Comparison of ENCODE assay signal across 8 mouse cellular contexts in genomic region chr13:55727839-55728238, GRCm38 (mm10). TPM values are rescaled to one million over a fixed set of nuclear protein-coding genes. Genes with fewer than 3 reads are reported as not detected.
A peak's percentile ranks its signal among the peaks of the same experiment; 100 is the strongest.
DNase-seq lines count a peak whose midpoint lies in the region; ATAC-seq and TF ChIP-seq lines count a peak whose summit lies in the region.

No protein-coding gene starts in this region.

- H3K27ac ChIP-seq in CH12.LX (ENCODE audit: insufficient read depth, low read depth), result peak overlapping the region; percentile 88
- H3K27ac ChIP-seq in heart, embryonic 15.5 days, result peak overlapping the region; percentile 95
- H3K27ac ChIP-seq in liver, embryonic 14.5 days, result peak overlapping the region; percentile 94
- peak overlapping the region; percentile 99 for H3K27ac ChIP-seq in stomach, embryonic 14.5 days (ENCODE audit: low read length)

- H3K79me2 ChIP-seq in CH12.LX (replicated peaks; ENCODE audit: control insufficient read depth, extremely low read depth, insufficient read depth, poor library complexity, severe bottlenecking), result no peaks in the 10 kb centered on the region

- H3K9ac ChIP-seq in CH12.LX (ENCODE audit: insufficient read depth, low read depth), result peak overlapping the region; percentile 94
- peak overlapping the region; percentile 82 for H3K9ac ChIP-seq in heart, embryonic 15.5 days
- H3K9ac ChIP-seq in liver, embryonic 14.5 days (replicated peaks), result peak overlapping the region; percentile 93
- H3K9ac ChIP-seq in stomach, embryonic 14.5 days (replicated peaks; ENCODE audit: low read depth, low read length), result peak overlapping the region; percentile 81

- DNase-seq in CH12.LX (ENCODE audit: extremely low read depth), result peak; percentile 81
- peak; percentile 54 for DNase-seq in c-Kit-negative CD71-positive TER-119-positive erythroid progenitor cells, embryonic 14.5 days (ENCODE audit: low read depth, low spot score)
- DNase-seq in fibroblast of lung, adult 2 months (ENCODE audit: low read depth), result peak; percentile 63
- DNase-seq in kidney, postnatal 10 days, result peak; percentile 75
- DNase-seq in liver, embryonic 14.5 days (ENCODE audit: low read depth in 3 of 3, low spot score in 3 of 3), result peak; percentile 65 to 73 (median 67)
- peak; percentile 71 for DNase-seq in neural tube, embryonic 10.5 days (ENCODE audit: extremely low spot score, low spot score)

- H3K9me3 ChIP-seq in CH12.LX (replicated peaks; ENCODE audit: low read length), result no peaks in the 10 kb centered on the region
- H3K9me3 ChIP-seq in heart, embryonic 15.5 days (replicated peaks), result no peaks in the 10 kb centered on the region
- no peaks in the 10 kb centered on the region for H3K9me3 ChIP-seq in liver, embryonic 14.5 days (ENCODE audit: control insufficient read depth, low read length)
- H3K9me3 ChIP-seq in stomach, embryonic 14.5 days (ENCODE audit: control insufficient read depth, low read depth, low read length), result no peaks in the 10 kb centered on the region

- peak in 1 of 2 experiments; percentile 90; a peak in 2 of 4 replicates for TF ChIP-seq CTCF in CH12.LX (conservative IDR thresholded peaks at IDR 0.05 in 1 of 2, IDR thresholded peaks at IDR 0.05 in 1 of 2; ENCODE audit: low read depth in 2 of 2, low read length in 2 of 2)
- TF ChIP-seq CTCF in liver, embryonic 14.5 days (IDR thresholded peaks at IDR 0.05; ENCODE audit: low read depth), result peak; percentile 70

- WGBS in heart, embryonic 15.5 days, result 2% methylated on average over 19 of the region's 19 CpGs
- 1% methylated on average over 19 of the region's 19 CpGs for WGBS in liver, embryonic 14.5 days (ENCODE audit: insufficient replicate concordance)
- WGBS in stomach, embryonic 14.5 days, result 2% methylated on average over 19 of the region's 19 CpGs

- dilution Hi-C loops in CH12.LX (cut with MboI; ENCODE audit: extremely low pct_ligation_motif_present, extremely low pct_unique_long_range_greater_than_20kb, low sequenced_read_pairs), result no loop called here

- TF ChIP-seq EP300 in CH12.LX (IDR thresholded peaks at IDR 0.05; ENCODE audit: low read length), result no peak
- no peak for TF ChIP-seq EP300 in liver, embryonic 14.5 days (IDR thresholded peaks at IDR 0.05; ENCODE audit: low read depth)

- ATAC-seq in heart, embryonic 15.5 days (replicated peaks; ENCODE audit: insufficient number of reproducible peaks, insufficient read depth, low FRiP score, low read depth), result peak; percentile 82
- ATAC-seq in liver, embryonic 14.5 days (ENCODE audit: insufficient read depth), result peak; percentile 69
- peak; percentile 74; the same call in 1 of the 2 replicates for ATAC-seq in stomach, embryonic 14.5 days (ENCODE audit: insufficient number of reproducible peaks, insufficient read depth, low FRiP score, low read depth)

- peaks cover 2 to 15% of the 10 kb centered on the region in 2 experiments; a peak in 2 of 4 replicates for H3K4me1 ChIP-seq in CH12.LX (ENCODE audit: control insufficient read depth in 1 of 2, insufficient read depth in 2 of 2)
- no peaks in the 10 kb centered on the region for H3K4me1 ChIP-seq in heart, embryonic 15.5 days (replicated peaks)
- peaks cover 2 to 9% of the 10 kb centered on the region in 2 experiments; a peak in 2 of 4 replicates for H3K4me1 ChIP-seq in liver, embryonic 14.5 days (replicated peaks; ENCODE audit: control insufficient read depth in 2 of 2, insufficient read depth in 2 of 2, low read length in 1 of 2)
- no peaks in the 10 kb centered on the region for H3K4me1 ChIP-seq in stomach, embryonic 14.5 days (ENCODE audit: control insufficient read depth, insufficient read depth, low read length)

- H3K4me3 ChIP-seq in CH12.LX (replicated peaks in 1 of 3; ENCODE audit: low read depth in 2 of 3, low read length in 2 of 3, poor library complexity in 1 of 3), result peak overlapping the region; percentile 74 to 87 (median 82)
- H3K4me3 ChIP-seq in heart, embryonic 15.5 days, result peak overlapping the region; percentile 63
- peak overlapping the region; percentile 82 to 84 for H3K4me3 ChIP-seq in liver, embryonic 14.5 days (ENCODE audit: insufficient read depth in 1 of 2, low read depth in 2 of 2, low read length in 2 of 2)
- H3K4me3 ChIP-seq in stomach, embryonic 14.5 days (ENCODE audit: low read depth, low read length), result peak overlapping the region; percentile 65

- peaks cover 14 to 43% of the 10 kb centered on the region in 2 experiments for H3K36me3 ChIP-seq in CH12.LX (replicated peaks in 1 of 2; ENCODE audit: control insufficient read depth in 1 of 2, insufficient read depth in 1 of 2, low read length in 1 of 2)
- peaks cover 13% of the 10 kb centered on the region for H3K36me3 ChIP-seq in heart, embryonic 15.5 days
- H3K36me3 ChIP-seq in liver, embryonic 14.5 days (replicated peaks; ENCODE audit: control insufficient read depth, insufficient read depth, low read depth), result no peaks in the 10 kb centered on the region
- peaks cover 21% of the 10 kb centered on the region; the same call in 1 of the 2 replicates for H3K36me3 ChIP-seq in stomach, embryonic 14.5 days (ENCODE audit: control insufficient read depth, insufficient read depth, low read length)

- in situ Hi-C loops in CH12.LX (cut with MboI; ENCODE audit: low pct_ligation_motif_present, low pct_unique_long_range_greater_than_20kb, low sequenced_read_pairs), result loop anchor here (10.0 kb wide), 1 partner anchor 123 kb away; no protein-coding TSS in a partner anchor

- peak overlapping the region; percentile 62 for H3K4me2 ChIP-seq in CH12.LX (ENCODE audit: insufficient read depth, low read depth, poor library complexity, severe bottlenecking)
- H3K4me2 ChIP-seq in heart, embryonic 15.5 days, result peak overlapping the region; percentile 85
- H3K4me2 ChIP-seq in liver, embryonic 14.5 days (ENCODE audit: low read depth), result peak overlapping the region; percentile 86
- peak overlapping the region; percentile 49 for H3K4me2 ChIP-seq in stomach, embryonic 14.5 days (replicated peaks; ENCODE audit: low read depth, low read length)

- H3K27me3 ChIP-seq in CH12.LX (replicated peaks), result no peaks in the 10 kb centered on the region
- H3K27me3 ChIP-seq in heart, embryonic 15.5 days, result no peaks in the 10 kb centered on the region
- H3K27me3 ChIP-seq in liver, embryonic 14.5 days (ENCODE audit: control insufficient read depth, insufficient read depth, low read length), result no peaks in the 10 kb centered on the region
- H3K27me3 ChIP-seq in stomach, embryonic 14.5 days (ENCODE audit: control insufficient read depth, insufficient read depth, low read length), result no peaks in the 10 kb centered on the region

- peak; percentile 57 for TF ChIP-seq POLR2A in CH12.LX (IDR thresholded peaks at IDR 0.05; ENCODE audit: low read depth, low read length)

- TF ChIP-seq RAD21 in CH12.LX (IDR thresholded peaks at IDR 0.05; ENCODE audit: low read depth, low read length), result peak; percentile 86

TF ChIP-seq in CH12.LX, 34 proteins besides CTCF, POLR2A, EP300 and RAD21 (continues in another document):
- peak; percentile 2; the same call in 1 of the 2 replicates for TF ChIP-seq MAX (IDR thresholded peaks at IDR 0.05; ENCODE audit: low read length)
- TF ChIP-seq KAT2A (IDR thresholded peaks at IDR 0.05; ENCODE audit: insufficient replicate concordance, low read length), result no peak
- no peak for TF ChIP-seq NRF1 (IDR thresholded peaks at IDR 0.05; ENCODE audit: low read depth, low read length)
- no peak for TF ChIP-seq UBTF (IDR thresholded peaks at IDR 0.05; ENCODE audit: low read depth, low read length)
- no peak for TF ChIP-seq ZMIZ1 (IDR thresholded peaks at IDR 0.05; ENCODE audit: low read depth, low read length)
- peak; percentile 7; the same call in 1 of the 2 replicates for TF ChIP-seq NELFE (IDR thresholded peaks at IDR 0.05; ENCODE audit: low read depth, low read length)
- TF ChIP-seq MYC (IDR thresholded peaks at IDR 0.05; ENCODE audit: low read depth, low read length), result 0 out of 2 replicates have a peak, but pooled peaks have one; percentile 66
- TF ChIP-seq JUND (conservative IDR thresholded peaks at IDR 0.05; ENCODE audit: low read depth, low read length), result 0 out of 2 replicates have a peak, but pooled peaks have one; percentile 11

RNA-seq across cellular contexts. Expression of gene Pcbd2, which starts 0.7 kb away (rescaled TPM):
- 28.6 and 32.1 TPM in 2 replicates for total RNA-seq in CH12.LX (2012; rRNA removed)
- 19.0 and 20.6 TPM in 2 replicates for total RNA-seq in CH12.LX (2014; rRNA removed)
- polyA plus RNA-seq in CH12.LX (2012; ENCODE audit: insufficient read length, low read depth), result 44.9 and 45.0 TPM in 2 replicates
- 49.9 and 55.7 TPM in 2 replicates for polyA plus RNA-seq in heart, embryonic 15.5 days (2015; fragmentation: Nextera tagmentation; extraction: Ambion mirVana)
- polyA plus RNA-seq in liver, embryonic 14.5 days (2012; rRNA removed), result 19.7 and 25.1 TPM in 2 replicates
- polyA plus RNA-seq in liver, embryonic 14.5 days (2014; fragmentation: Nextera tagmentation; extraction: Ambion mirVana), result 35.7 and 40.9 TPM in 2 replicates
- 70.1 and 85.2 TPM in 2 replicates for polyA plus RNA-seq in stomach, embryonic 14.5 days (2014; fragmentation: Nextera tagmentation; extraction: Ambion mirVana)

RNA-seq across cellular contexts. Expression of gene Txndc15, which starts 13.4 kb away (rescaled TPM):
- total RNA-seq in CH12.LX (2012; rRNA removed) (34.6 and 39.7 TPM in 2 replicates), CH12.LX (2014; rRNA removed) (48.7 and 51.2 TPM in 2 replicates)
- polyA plus RNA-seq in CH12.LX (2012; ENCODE audit: insufficient read length, low read depth), result 37.4 and 45.2 TPM in 2 replicates
- 60.7 and 69.1 TPM in 2 replicates for polyA plus RNA-seq in heart, embryonic 15.5 days (2015; fragmentation: Nextera tagmentation; extraction: Ambion mirVana)
- 8.8 and 10.4 TPM in 2 replicates for polyA plus RNA-seq in liver, embryonic 14.5 days (2012; rRNA removed)
- 26.7 and 28.5 TPM in 2 replicates for polyA plus RNA-seq in liver, embryonic 14.5 days (2014; fragmentation: Nextera tagmentation; extraction: Ambion mirVana)
- polyA plus RNA-seq in stomach, embryonic 14.5 days (2014; fragmentation: Nextera tagmentation; extraction: Ambion mirVana), result 88.2 and 91.3 TPM in 2 replicates

RNA-seq across cellular contexts. Expression of gene B230219D22Rik, which starts 34.9 kb away (rescaled TPM):
- total RNA-seq in CH12.LX (2012; rRNA removed), result 22.1 and 23.2 TPM in 2 replicates
- total RNA-seq in CH12.LX (2014; rRNA removed), result 35.0 and 36.1 TPM in 2 replicates
- polyA plus RNA-seq in CH12.LX (2012; ENCODE audit: insufficient read length, low read depth), result 25.0 and 25.7 TPM in 2 replicates
- 50.5 and 54.9 TPM in 2 replicates for polyA plus RNA-seq in heart, embryonic 15.5 days (2015; fragmentation: Nextera tagmentation; extraction: Ambion mirVana)
- 14.7 and 17.4 TPM in 2 replicates for polyA plus RNA-seq in liver, embryonic 14.5 days (2012; rRNA removed)
- 8.4 and 9.7 TPM in 2 replicates for polyA plus RNA-seq in liver, embryonic 14.5 days (2014; fragmentation: Nextera tagmentation; extraction: Ambion mirVana)
- polyA plus RNA-seq in stomach, embryonic 14.5 days (2014; fragmentation: Nextera tagmentation; extraction: Ambion mirVana), result 82.5 and 82.7 TPM in 2 replicates

RNA-seq across cellular contexts. Expression of gene Catsper3, which starts 56.5 kb away (rescaled TPM):
- total RNA-seq in CH12.LX (2012; rRNA removed) (not detected in 2 replicates), CH12.LX (2014; rRNA removed) (not detected in 2 replicates)
- polyA plus RNA-seq in CH12.LX (2012; ENCODE audit: insufficient read length, low read depth), result not detected in 2 replicates
- not detected in 2 replicates for polyA plus RNA-seq in heart, embryonic 15.5 days (2015; fragmentation: Nextera tagmentation; extraction: Ambion mirVana)
- 0.03 TPM in 1 of 2 replicates, not detected in the other for polyA plus RNA-seq in liver, embryonic 14.5 days (2012; rRNA removed)
- 0.13 TPM in 1 of 2 replicates, not detected in the other for polyA plus RNA-seq in liver, embryonic 14.5 days (2014; fragmentation: Nextera tagmentation; extraction: Ambion mirVana)
- 0.43 TPM in 1 of 2 replicates, not detected in the other for polyA plus RNA-seq in stomach, embryonic 14.5 days (2014; fragmentation: Nextera tagmentation; extraction: Ambion mirVana)

Comparison
In these comparisons a context has a peak if more than half of its experiments do, and no peak if none do; other contexts are left out.
1. Peak in every context shown above with its lines: DNase-seq, ATAC-seq, H3K4me3 ChIP-seq and H3K27ac ChIP-seq.